Mouse (Mus musculus) cerebellum, adult 2 months (tissue): ENCODE data around the gene Ifngr2. TPM values are rescaled to one million over a fixed set of nuclear protein-coding genes. Genes with fewer than 3 reads are reported as not detected.

ENCODE experiments used
- DNase-seq, 2 experiments: peaks; one replicate each; pipeline ENCODE4 v3.0.0; 2021
- H3K27ac ChIP-seq: fragments of 200-500 bp; 2 replicates; pipeline ENCODE4 v1.5.1; 2012; ENCODE audit warnings: low read length, control low read depth, inconsistent platforms; ENCODE audit not compliant: insufficient read depth
- H3K27me3 ChIP-seq: fragments of 200-500 bp; 2 replicates; pipeline ENCODE4 v1.6.1; 2012; ENCODE audit warnings: inconsistent platforms, mild to moderate bottlenecking, low read length, moderate library complexity; ENCODE audit not compliant: control insufficient read depth, insufficient read depth
- H3K4me1 ChIP-seq: fragments of 200-500 bp; 2 replicates; pipeline ENCODE4 v1.6.1; 2011; ENCODE audit warnings: low read length; ENCODE audit not compliant: control insufficient read depth, insufficient read depth
- H3K4me3 ChIP-seq: fragments of 200-500 bp; replicated peaks from 2 replicates; pipeline ENCODE3; 2011; ENCODE audit warnings: mild to moderate bottlenecking, low read depth, low read length, control low read depth; ENCODE audit not compliant: insufficient read depth
- CTCF ChIP-seq: fragments of 200-500 bp; IDR thresholded peaks from 2 replicates; pipeline ENCODE4 v1.5.1; 2011; ENCODE audit warnings: low read depth, mild to moderate bottlenecking, control low read depth, low read length, moderate library complexity, borderline replicate concordance; ENCODE audit not compliant: insufficient read depth
- POLR2A ChIP-seq: fragments of 200-500 bp; IDR thresholded peaks from 2 replicates; pipeline ENCODE4 v1.6.1; 2011; ENCODE audit warnings: low read length, control low read depth, borderline replicate concordance; ENCODE audit not compliant: insufficient read depth
- WGBS: fragments of 180-500 bp; shearing (Covaris S2); methylation state at CpG from one replicate; pipeline ENCODE4 v1.1.7; 2018; 5-methylcytosine and 5-hydroxymethylcytosine counted together
- polyA plus RNA-seq: library from polyadenylated mRNA; depleted of rRNA; stranded (reverse); fragments of >200 nt; gene quantifications from 2 replicates; pipeline ENCODE4 v1.2.3, GENCODE M21; 2012

Ifngr2 gene
- polyA plus RNA-seq, 1 experiment, result 34.5 TPM

DNA sequence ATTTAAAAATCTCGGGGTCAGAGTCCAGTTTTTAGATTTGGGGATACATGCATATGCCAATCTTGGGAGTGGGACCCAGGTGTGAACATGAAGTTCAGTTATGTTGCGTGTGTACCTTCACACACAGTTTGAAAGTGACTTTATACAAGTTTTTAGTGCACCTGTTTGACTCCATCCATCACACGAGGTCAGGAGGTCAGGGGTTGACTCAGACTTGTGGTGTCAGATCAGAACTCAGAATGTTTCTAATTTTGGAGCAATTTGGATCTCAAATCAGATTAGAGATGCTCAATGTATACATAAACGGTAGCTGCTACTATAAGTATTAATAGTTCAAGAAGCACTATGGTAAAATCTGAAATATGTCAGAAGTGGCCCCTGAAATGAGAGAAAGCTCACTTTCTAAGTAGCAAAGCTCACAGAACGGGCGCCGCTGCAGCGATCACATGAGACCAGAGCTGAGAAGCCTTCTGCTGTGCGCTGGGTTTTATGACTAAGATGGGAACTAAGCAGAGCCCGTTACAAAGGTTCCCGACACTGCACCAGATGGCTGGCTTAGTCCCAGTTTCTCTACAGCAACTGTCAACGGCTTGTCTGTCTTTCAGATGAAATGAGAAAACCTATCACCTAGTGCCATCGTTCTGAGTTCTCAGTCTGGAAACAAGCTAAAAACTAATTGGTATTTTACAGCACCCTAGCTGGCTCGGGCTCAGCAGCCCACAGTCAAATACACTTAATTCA is 32.3 kb downstream of the Ifngr2 start:
- WGBS, result 41% methylated on average over 14 of the region's 14 CpGs
- no peak for TF ChIP-seq POLR2A
- Histone ChIP-seq H3K27me3 (no peaks in the 10 kb centered on the region), H3K27ac (no peak overlapping the region; the same call in 1 of the 2 replicates), H3K4me3 (no peak overlapping the region), H3K4me1 (peaks cover 4% of the 10 kb centered on the region; the same call in 1 of the 2 replicates)
- DNase-seq, result peak; percentile 27 to 43

DNA sequence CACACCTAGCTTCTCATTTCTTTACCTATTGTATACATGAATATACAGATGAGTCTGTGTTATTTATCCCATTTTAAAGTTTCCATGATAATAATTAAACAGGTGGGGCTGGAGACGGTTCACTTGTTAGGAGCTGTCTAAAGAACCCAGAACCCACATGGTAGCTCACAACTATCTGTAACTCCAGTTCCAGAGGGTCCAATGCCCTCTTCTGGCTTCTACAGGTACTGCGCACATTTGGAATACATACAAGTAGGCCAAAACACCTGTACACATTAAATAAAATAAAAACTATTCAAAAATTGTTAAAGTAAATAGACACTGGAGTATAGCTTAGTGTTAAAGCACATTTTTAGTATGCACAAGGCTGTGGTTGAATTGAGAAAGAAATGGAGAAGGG is 35.4 kb downstream of the Ifngr2 start:
- no peaks in the 10 kb centered on the region for H3K27me3 ChIP-seq
- 71% methylated on average over 2 of the region's 2 CpGs for WGBS
- TF ChIP-seq CTCF (peak; percentile 18; the same call in 1 of the 2 replicates), POLR2A (no peak)
- peaks cover 4% of the 10 kb centered on the region; the same call in 1 of the 2 replicates for H3K4me1 ChIP-seq
- H3K27ac ChIP-seq, result no peak overlapping the region
- no peak overlapping the region for H3K4me3 ChIP-seq
- DNase-seq, result no peak

DNA sequence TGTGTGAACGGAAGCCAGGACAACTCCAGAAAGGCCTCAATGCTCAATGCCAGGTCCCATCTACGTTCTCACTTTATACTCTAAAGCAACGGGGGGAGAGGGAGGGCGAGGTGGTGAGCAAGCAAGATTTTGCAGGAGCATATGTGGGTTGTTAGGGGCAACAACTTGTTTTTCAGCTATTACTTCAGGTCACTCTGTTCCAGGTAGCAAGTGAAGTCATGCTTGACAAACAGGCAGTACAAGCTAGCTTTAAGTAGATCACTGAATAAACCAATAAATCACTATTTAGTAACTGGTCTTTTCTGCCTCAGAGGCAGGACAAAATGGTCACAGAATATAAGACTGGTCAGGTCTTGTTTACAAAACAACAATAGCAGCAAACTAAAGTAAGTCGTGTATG is 38.7 kb downstream of the Ifngr2 start:
- TF ChIP-seq POLR2A (no peak), CTCF (no peak)
- Histone ChIP-seq H3K27me3 (no peaks in the 10 kb centered on the region), H3K4me1 (peaks cover 7% of the 10 kb centered on the region), H3K27ac (no peak overlapping the region), H3K4me3 (no peak overlapping the region)
- no peak for DNase-seq
- 90% methylated on average over 5 of the region's 5 CpGs for WGBS

DNA sequence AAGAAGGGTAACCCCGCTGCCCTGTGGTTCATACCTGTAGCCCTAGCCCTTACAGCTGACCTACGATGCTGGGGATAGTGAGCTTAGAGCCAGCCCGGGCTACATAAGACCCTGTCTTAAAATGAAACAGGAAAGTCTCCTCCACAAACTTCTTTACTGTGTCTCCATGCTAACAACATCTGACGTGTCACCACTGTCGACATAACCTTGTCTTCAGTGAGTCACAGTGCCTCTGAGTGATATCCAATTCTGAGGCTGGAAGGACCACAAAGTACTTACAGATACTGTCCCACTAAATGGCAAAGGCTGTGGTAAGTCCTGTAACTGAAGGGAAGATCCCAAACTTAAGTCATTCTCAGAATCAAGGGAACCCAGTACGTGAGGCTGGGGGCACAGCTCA is 39.4 kb downstream of the Ifngr2 start:
- 90% methylated on average over 6 of the region's 6 CpGs for WGBS
- Histone ChIP-seq H3K27me3 (no peaks in the 10 kb centered on the region), H3K4me3 (no peak overlapping the region), H3K4me1 (peaks cover 7% of the 10 kb centered on the region), H3K27ac (no peak overlapping the region)
- no peak for DNase-seq
- TF ChIP-seq CTCF, result no peak
- TF ChIP-seq POLR2A, result no peak

DNA sequence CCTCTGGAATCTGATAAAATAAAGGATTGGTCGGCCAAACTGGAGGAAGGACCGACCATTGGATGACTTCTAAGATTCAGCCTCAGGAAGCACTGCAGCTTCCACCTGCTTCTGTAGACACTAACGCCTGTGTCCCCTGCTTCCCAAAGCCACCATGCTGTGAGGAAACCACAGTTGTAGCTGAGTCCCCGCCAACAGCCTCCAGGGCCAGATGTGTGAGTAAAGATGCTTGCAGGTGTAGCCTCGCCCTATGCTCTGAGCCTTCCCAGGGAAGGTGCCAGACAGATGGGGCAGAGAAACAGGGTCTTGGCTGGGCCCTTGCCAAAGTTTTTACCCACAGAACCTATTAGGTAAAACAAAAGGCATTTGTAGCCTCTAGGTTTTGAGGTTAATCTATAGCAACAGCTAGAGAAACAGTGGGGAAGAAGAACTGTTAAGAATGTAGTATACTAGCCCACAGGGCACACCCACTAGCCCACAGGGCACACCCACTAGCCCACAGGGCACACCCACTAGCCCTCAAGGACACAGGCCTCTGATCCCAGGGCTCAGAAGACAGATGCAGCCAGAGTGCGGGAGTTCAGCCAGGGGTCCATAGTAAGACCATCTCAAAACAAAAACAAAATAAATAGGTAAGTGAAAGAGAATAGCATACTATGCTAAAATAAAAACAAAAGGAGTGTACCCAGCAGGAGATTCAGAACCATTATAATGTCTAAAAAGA is 41.0 kb downstream of the Ifngr2 start:
- TF ChIP-seq CTCF (no peak), POLR2A (no peak)
- WGBS, result 59% methylated on average over 6 of the region's 6 CpGs

DNA sequence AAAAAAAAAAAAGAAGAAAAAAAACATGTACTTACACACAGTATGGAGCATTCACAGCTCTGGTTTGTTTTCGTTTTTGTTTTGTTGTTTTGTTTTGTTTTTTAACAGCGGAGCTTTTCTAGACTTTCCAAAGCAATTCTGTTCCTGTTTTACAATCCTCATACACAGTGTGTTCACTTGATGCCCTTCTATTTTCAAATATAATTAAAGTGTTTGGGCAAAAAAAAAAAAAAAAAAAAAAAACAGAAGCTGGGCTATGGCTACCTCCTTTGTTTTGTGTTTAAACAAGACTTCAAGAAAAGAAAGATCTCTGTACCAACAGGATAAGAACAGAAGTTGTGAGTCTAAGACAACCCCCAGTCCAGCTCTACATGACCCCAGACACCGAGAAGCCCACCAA is 41.8 kb downstream of the Ifngr2 start:
- no peak overlapping the region for H3K27ac ChIP-seq
- DNase-seq, result no peak
- no peak overlapping the region for H3K4me3 ChIP-seq
- peaks cover 12% of the 10 kb centered on the region for H3K4me1 ChIP-seq
- no peaks in the 10 kb centered on the region for H3K27me3 ChIP-seq
- TF ChIP-seq POLR2A, result no peak
- no peak for TF ChIP-seq CTCF
- WGBS, result 82% methylated on average over 3 of the region's 3 CpGs

More for the DNA sequence above, 41.0 kb downstream of the Ifngr2 start:
- Histone ChIP-seq H3K27me3 (no peaks in the 10 kb centered on the region), H3K4me3 (no peak overlapping the region), H3K27ac (no peak overlapping the region), H3K4me1 (peaks cover 10% of the 10 kb centered on the region)
- no peak for DNase-seq

DNA sequence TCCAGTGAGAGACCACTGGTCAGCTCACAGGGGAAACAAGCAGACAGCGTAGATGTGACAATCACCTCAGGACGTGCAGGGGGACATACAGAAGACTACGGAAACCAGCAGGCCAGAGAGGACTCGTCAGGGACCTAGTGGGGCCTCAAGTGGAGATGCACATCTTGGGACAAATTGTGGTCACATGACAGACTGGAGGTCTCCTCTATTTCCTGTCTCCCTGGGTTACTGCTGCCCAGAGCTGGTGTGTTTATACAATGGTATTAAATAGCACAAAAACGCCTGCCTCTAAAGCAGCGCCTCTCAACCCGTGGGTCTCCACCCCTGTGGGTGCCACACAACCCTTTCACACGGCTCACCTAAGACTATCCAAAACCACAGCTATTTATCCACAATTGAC is 45.3 kb downstream of the Ifngr2 start:
- 84% methylated on average over 8 of the region's 8 CpGs for WGBS

DNA sequence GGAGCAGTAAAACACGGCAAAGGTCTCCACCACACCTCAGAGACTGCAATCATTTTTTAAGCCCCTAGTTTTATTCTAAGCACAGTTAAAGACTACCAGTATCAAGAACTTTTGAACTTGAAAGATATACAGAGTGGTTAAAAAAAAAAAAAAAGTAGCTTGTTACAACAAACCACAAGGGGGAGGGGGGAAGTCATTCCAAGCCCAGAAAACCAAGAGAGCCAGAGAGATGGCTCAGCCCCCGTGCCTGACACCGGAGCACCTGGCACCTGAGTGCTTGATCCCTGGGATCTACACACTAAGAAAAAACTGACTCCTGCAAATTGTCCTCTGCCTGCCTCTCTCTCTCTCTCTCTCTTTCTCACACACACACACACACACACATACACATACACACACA is 46.4 kb downstream of the Ifngr2 start:
- DNase-seq, result no peak
- WGBS, result 17% methylated on average over 3 of the region's 3 CpGs

More for the DNA sequence above, 45.3 kb downstream of the Ifngr2 start:
- no peak for DNase-seq
- no peak overlapping the region for H3K27ac ChIP-seq
- peaks cover 23% of the 10 kb centered on the region for H3K4me1 ChIP-seq
- no peaks in the 10 kb centered on the region for H3K27me3 ChIP-seq
- no peak overlapping the region for H3K4me3 ChIP-seq
- no peak for TF ChIP-seq CTCF

More for the DNA sequence above, 46.4 kb downstream of the Ifngr2 start:
- Histone ChIP-seq H3K4me3 (no peak overlapping the region), H3K27ac (no peak overlapping the region), H3K27me3 (no peaks in the 10 kb centered on the region), H3K4me1 (peaks cover 23% of the 10 kb centered on the region)
- no peak for TF ChIP-seq POLR2A
- TF ChIP-seq CTCF, result no peak
